Comparison of ENCODE assay signal across 31 mouse cellular contexts in genomic region chr11:121781831-121782230, GRCm38 (mm10). TPM values are rescaled to one million over a fixed set of nuclear protein-coding genes. Genes with fewer than 3 reads are reported as not detected.
DNase-seq lines count a peak whose midpoint lies in the region; ATAC-seq and TF ChIP-seq lines count a peak whose summit lies in the region.
"Had no signal": no experiment of that assay in that cellular context is flagged by ENCODE, and none has a peak within 500 bp of the region (broad histone marks: within the 10 kb centered on the region; RNA-seq: fewer than 3 reads in every experiment).

No protein-coding gene starts in this region.

- peak; percentile 74 for DNase-seq in heart, adult 11 months
- peak; percentile 59 for DNase-seq in NIH3T3 (ENCODE audit: low read depth)
- no peak for DNase-seq in liver, postnatal 0 days
- DNase-seq in left cerebral cortex, adult 9 months (ENCODE audit: low spot score in 2 of 2): no peak
- DNase-seq: adrenal gland, adult 8-10 months; adrenal gland, postnatal 14 days; adrenal gland, postnatal 36 days; cerebellum, adult 11 months; cerebellum, adult 18-20 months; cerebellum, adult 8-10 months; cerebellum, adult 9-11 months; cerebellum, postnatal 14 days; cerebellum, postnatal 36 days; embryo, embryonic 11 days had no signal

- no peak overlapping the region for H3K4me2 ChIP-seq in heart, embryonic 11.5 days
- no peak overlapping the region for H3K4me2 ChIP-seq in liver, postnatal 0 days (ENCODE audit: low read depth, low read length)
- H3K4me2 ChIP-seq: embryonic facial prominence, embryonic 13.5 days; embryonic facial prominence, embryonic 15.5 days; forebrain, embryonic 12.5 days had no signal

- no peak for ATAC-seq in heart, embryonic 11.5 days (replicated peaks; ENCODE audit: insufficient number of reproducible peaks, low FRiP score, low TSS enrichment)
- no peak for ATAC-seq in liver, postnatal 0 days
- ATAC-seq: activated CD4-positive, CD25-positive, alpha-beta regulatory T cell, adult 4 months; forebrain, embryonic 14.5 days; forebrain, embryonic 16.5 days; Patski had no signal

- WGBS in heart, embryonic 11.5 days (ENCODE audit: insufficient replicate concordance): 77% methylated on average over 1 of the region's 1 CpGs
- 82% methylated on average over 1 of the region's 1 CpGs for WGBS in macrophage (ENCODE audit: missing documents)
- 81% methylated on average over 1 of the region's 1 CpGs for WGBS in liver, postnatal 0 days (ENCODE audit: insufficient replicate concordance)

- no peak overlapping the region for H3K27ac ChIP-seq in heart, embryonic 11.5 days (ENCODE audit: low read depth, low read length)
- H3K27ac ChIP-seq in macrophage: peak overlapping the region; percentile 48
- H3K27ac ChIP-seq in liver, postnatal 0 days (ENCODE audit: low read depth): no peak overlapping the region
- H3K27ac ChIP-seq: embryonic facial prominence, embryonic 13.5 days; embryonic facial prominence, embryonic 15.5 days; forebrain, embryonic 10.5 days; forebrain, embryonic 12.5 days had no signal

- 0 out of 2 replicates have a peak, but pooled peaks cover 3% of the 10 kb centered on the region for H3K4me1 ChIP-seq in heart, embryonic 11.5 days (ENCODE audit: control insufficient read depth, insufficient read depth, low read length)
- no peaks in the 10 kb centered on the region for H3K4me1 ChIP-seq in liver, postnatal 0 days (ENCODE audit: insufficient read depth)
- H3K4me1 ChIP-seq: embryonic facial prominence, embryonic 13.5 days; embryonic facial prominence, embryonic 15.5 days; forebrain, embryonic 10.5 days; forebrain, embryonic 12.5 days had no signal

- H3K9ac ChIP-seq in heart, embryonic 11.5 days (ENCODE audit: low read depth, low read length): no peak overlapping the region
- H3K9ac ChIP-seq in liver, postnatal 0 days (replicated peaks): no peak overlapping the region
- H3K9ac ChIP-seq: embryonic facial prominence, embryonic 13.5 days; embryonic facial prominence, embryonic 15.5 days; forebrain, embryonic 12.5 days had no signal

- no peaks in the 10 kb centered on the region for H3K9me3 ChIP-seq in heart, embryonic 11.5 days (replicated peaks; ENCODE audit: control insufficient read depth, low read length)
- H3K9me3 ChIP-seq in liver, postnatal 0 days (ENCODE audit: low read length): no peaks in the 10 kb centered on the region
- H3K9me3 ChIP-seq: embryonic facial prominence, embryonic 13.5 days; embryonic facial prominence, embryonic 15.5 days; forebrain, embryonic 10.5 days; forebrain, embryonic 12.5 days had no signal

- no peaks in the 10 kb centered on the region for H3K36me3 ChIP-seq in heart, embryonic 11.5 days (ENCODE audit: control insufficient read depth, insufficient read depth, low read length)
- H3K36me3 ChIP-seq in macrophage (ENCODE audit: inconsistent target): no peaks in the 10 kb centered on the region
- no peaks in the 10 kb centered on the region for H3K36me3 ChIP-seq in liver, postnatal 0 days (replicated peaks; ENCODE audit: insufficient read depth, low read length)
- H3K36me3 ChIP-seq: embryonic facial prominence, embryonic 13.5 days; embryonic facial prominence, embryonic 15.5 days; forebrain, embryonic 10.5 days; forebrain, embryonic 12.5 days had no signal

- no peaks in the 10 kb centered on the region for H3K79me2 ChIP-seq in macrophage (ENCODE audit: inconsistent target)

- no peak for TF ChIP-seq CTCF in liver, postnatal 0 days (IDR thresholded peaks at IDR 0.05; ENCODE audit: low read depth)

- H3K27me3 ChIP-seq in heart, embryonic 11.5 days (ENCODE audit: control insufficient read depth, insufficient read depth, low read length): no peaks in the 10 kb centered on the region
- no peaks in the 10 kb centered on the region for H3K27me3 ChIP-seq in liver, postnatal 0 days (ENCODE audit: insufficient read depth, low read length)
- H3K27me3 ChIP-seq: embryonic facial prominence, embryonic 13.5 days; embryonic facial prominence, embryonic 15.5 days; forebrain, embryonic 12.5 days; Patski had no signal

- no peak for TF ChIP-seq EP300 in liver, postnatal 0 days (IDR thresholded peaks at IDR 0.05; ENCODE audit: low read depth)

- H3K4me3 ChIP-seq in heart, embryonic 11.5 days (ENCODE audit: low read depth, low read length): no peak overlapping the region
- H3K4me3 ChIP-seq in macrophage (ENCODE audit: inconsistent target): no peak overlapping the region
- no peak overlapping the region for H3K4me3 ChIP-seq in liver, postnatal 0 days (ENCODE audit: low read depth, low read length)
- H3K4me3 ChIP-seq: embryonic facial prominence, embryonic 13.5 days; embryonic facial prominence, embryonic 15.5 days; erythroblast, embryonic 14.5 days; forebrain, embryonic 10.5 days; forebrain, embryonic 12.5 days had no signal

RNA-seq across cellular contexts. Expression of gene Ptchd3, which starts 48.2 kb away (rescaled TPM):
- polyA plus RNA-seq in heart, embryonic 11.5 days (2014; fragmentation: Nextera tagmentation; extraction: Ambion mirVana): not detected in 2 replicates
- not detected for total RNA-seq in macrophage (2018; cell fraction: chromatin; rRNA removed)
- total RNA-seq in macrophage (2018; cell fraction: cytosol; rRNA removed): not detected
- under 1 TPM in 1 of 26 experiments, not detected in 25; 0.25 TPM for total RNA-seq in macrophage (2018; cell fraction: nucleus; rRNA removed)
- not detected in 3 replicates for polyA plus RNA-seq in macrophage (2018)
- polyA plus RNA-seq in liver, postnatal 0 days (2015; fragmentation: Nextera tagmentation; extraction: Ambion mirVana): not detected in 2 replicates
- total RNA-seq: adrenal gland, adult 18-20 months; adrenal gland, adult 8-10 months; adrenal gland, postnatal 14 days; adrenal gland, postnatal 36 days; common myeloid progenitor, adult 5-6 weeks; MEL had no signal
- polyA plus RNA-seq: activated CD4-positive, CD25-positive, alpha-beta regulatory T cell, adult 4 months; C2C12; embryonic facial prominence, embryonic 11.5 days; embryonic facial prominence, embryonic 13.5 days; erythroblast, embryonic 14.5 days; forebrain, embryonic 10.5 days; forebrain, embryonic 12.5 days; forebrain, embryonic 14.5 days; forebrain, embryonic 16.5 days; frontal cortex, adult 2 months; Patski had no signal

Comparison
In these comparisons a context has a peak if more than half of its experiments do, and no peak if none do; other contexts are left out.
1. DNase-seq: peak in heart, adult 11 months (single experiment) and NIH3T3 (single experiment); none in liver, postnatal 0 days (single experiment) and left cerebral cortex, adult 9 months (0 of 2).